Mouse (Mus musculus) kidney, postnatal 4 days (tissue): Measurements from ENCODE around the gene Mapk8ip1.
A peak's percentile ranks its signal among the peaks of the same experiment; 100 is the strongest.
"Not testable (repeated sequence)": the region's sequence is repeated elsewhere in the genome, so short reads cannot be mapped to it uniquely, and the experiment has no call there.

Source experiments
- DNase-seq, 2 experiments: peaks; one replicate each; pipeline ENCODE4 v3.0.0; 2021; ENCODE audit warnings: mixed read lengths in 2 of 2

The Mapk8ip1 gene

DNA sequence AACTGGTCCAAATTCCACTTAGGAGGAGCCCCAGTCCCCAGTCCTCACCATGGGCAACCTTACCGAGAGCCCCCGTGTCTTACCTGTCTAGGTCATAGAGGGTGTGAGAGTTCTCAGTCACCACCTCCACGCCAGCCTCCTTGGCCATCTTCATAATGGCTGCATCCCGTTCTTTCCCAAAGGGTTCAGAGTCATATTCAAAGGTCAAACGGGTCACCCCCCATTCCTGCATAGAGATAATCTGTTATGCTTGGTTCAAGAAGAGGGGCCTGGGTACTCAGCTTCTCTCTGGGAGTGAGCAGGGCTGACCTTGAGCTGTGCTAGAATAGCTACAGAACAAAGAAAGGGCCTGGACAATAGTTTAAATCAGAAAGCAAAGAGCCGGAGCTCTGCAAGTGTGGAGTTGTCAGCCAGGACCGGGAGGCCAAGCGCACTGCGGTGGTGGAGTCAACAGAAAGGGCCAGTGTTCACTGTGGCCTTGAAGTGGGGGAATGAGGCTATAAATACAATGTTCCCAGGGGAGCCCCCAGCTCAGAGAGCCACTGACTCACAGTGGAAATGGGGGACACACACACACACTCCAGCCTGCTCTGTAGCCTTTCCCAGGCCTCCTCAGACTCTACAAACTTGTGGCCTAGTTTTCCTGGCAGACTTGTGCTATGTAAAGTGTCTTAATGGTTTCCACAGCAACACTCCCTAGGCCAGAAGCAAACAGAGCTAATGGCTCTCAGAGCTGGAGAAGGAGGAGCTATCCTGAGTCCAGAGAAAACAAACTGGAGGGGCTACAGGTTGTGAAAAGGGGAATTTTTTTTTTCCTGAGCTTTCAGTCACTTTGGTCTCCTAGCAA is 23.6 kb upstream of the Mapk8ip1 start:
- DNase-seq: peak; percentile 23 to 43

DNA sequence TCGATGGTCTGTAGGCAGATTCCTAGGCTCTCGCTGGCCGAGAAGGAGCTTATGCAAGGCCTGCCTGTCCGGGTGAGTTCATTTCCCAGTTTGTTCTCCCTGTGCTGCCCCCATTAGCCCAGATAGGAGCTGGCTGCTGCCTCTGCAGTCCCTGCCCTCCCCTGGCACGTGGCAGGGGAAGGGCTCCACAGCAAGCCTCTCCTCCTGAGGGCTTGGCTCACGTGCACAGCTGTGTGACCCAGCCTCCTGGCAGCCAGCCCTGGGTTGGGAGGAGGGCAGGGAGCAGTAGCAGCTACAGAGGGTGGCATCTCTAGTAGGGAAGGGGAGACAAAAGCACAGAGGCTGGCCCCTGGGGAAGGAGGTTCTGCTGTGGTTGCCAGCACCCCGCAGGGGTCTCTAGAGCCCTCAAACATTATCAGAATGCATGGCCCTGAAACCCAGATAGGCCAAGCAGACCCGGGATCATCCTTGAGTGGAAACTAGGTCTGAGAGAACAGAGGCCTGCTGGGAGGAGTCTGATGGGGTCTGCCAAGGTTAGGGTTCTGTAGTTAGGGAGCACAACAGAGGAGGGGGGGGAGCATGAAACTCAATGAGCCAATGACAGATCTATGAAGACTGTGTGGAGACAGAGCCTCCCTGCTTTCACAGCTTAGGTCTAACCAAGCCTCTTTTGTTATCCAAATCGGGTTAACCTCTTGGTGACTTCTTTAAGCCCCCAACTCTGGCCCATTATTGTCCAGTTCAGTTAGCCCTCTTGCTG is 22.8 kb upstream of the Mapk8ip1 start:
- DNase-seq: peak; percentile 80 to 85

DNA sequence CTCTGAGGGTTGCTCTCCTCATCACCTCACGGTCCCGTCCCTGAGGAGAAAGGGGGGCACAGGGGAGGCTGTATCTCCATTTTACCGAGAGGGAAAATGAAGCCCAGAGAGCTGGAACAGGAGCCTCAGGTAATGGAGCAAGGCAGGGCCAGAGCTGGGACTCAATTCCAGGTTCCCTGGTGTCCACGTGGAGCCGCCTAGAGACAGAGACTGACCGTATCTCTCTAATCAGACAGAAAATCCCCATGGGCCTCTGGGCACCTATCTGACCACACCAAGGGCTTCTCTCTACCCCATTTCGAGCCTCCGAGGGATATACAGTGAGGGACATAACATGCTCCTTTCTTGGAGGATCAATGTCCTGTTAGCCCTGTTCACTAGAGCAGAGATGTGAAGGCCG is 22.1 kb upstream of the Mapk8ip1 start:
- no peak for DNase-seq

DNA sequence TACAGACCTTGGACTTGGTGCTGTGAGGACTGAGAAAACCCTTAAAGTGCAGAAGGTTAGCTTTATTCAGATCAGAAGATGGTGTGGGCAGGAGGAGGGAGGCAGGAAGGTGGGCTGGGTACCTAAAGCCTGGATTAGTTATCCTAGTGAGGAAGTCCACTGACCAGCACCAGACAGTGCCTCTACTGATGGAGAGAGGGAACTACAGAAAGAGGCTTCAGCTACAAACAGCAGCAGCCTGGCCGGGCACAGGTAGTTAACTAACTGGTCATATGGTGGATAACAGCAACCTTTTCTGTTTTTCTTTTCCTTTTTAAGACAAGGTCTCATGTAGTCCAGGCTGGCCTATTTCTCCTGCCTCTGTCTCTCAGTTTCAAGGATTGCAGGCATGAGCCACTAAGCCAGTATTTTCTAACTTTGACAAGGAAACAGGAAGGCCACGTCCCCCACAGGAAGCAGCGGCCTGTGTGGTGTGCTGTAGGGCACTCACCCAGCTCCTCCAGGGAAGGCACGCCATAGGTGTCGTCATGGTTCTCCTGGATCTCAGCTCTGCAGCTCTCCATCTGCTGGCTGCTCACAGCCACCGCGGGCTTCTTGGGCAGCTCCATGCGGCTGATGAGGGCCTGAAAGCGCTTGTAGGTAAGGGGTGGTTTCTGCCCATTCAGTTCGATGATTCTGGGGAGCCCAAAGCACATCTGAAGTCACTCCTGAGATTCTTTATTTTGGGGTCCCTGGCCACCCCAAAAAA is 21.5 kb upstream of the Mapk8ip1 start:
- DNase-seq: peak; percentile 28 to 50

DNA sequence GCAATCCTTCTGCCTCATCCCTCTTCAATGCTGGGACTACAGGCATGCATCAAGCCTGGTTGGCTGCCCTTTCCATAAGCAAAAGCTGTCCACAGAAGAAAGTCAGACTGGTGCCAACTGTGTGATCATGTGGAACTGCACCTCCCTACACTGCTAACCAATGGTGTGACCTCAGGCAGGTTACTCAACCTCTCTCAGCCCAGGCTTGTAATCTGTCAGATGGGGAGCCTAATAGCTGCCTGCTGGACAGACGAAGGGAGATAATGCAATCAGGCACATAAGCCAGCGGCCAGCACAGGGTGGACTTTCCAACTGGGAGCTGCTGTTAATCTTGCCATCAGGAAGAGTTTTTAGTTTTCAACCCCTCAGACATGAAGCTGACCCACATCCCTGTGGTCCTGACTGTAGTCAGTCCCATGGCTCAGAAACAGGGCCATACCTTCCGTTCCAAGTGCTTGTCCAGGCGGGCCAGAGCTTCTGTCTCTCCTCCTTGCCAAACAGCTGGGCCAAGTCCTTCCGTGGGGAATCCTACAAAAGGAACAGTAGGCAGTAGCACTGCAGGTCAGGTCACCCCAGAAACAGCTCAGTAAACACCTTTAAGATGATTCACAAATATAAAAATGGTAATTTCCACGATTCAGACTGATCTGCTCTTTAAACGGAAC is 20.8 kb upstream of the Mapk8ip1 start:
- no peak for DNase-seq

DNA sequence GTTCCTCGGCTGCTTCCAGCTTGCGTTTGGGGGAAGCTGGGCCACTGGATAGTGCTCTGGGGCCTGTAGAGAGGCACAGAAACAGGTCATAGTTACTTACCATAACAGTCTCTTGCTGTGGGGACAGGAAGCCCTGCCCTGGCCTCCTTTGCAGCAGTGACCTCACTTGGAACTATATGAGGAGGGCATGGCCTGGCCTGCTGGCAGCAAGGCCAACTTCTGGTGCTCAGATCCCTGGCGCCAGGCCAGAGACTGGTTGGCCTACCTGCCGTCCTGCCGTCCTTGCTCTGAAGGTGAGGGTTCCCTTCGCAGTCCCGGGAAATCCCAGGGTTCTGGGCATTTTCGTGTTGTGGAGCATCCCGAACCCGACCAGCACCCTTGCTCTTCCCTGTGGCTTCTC is 10.6 kb upstream of the Mapk8ip1 start:
- no peak for DNase-seq

DNA sequence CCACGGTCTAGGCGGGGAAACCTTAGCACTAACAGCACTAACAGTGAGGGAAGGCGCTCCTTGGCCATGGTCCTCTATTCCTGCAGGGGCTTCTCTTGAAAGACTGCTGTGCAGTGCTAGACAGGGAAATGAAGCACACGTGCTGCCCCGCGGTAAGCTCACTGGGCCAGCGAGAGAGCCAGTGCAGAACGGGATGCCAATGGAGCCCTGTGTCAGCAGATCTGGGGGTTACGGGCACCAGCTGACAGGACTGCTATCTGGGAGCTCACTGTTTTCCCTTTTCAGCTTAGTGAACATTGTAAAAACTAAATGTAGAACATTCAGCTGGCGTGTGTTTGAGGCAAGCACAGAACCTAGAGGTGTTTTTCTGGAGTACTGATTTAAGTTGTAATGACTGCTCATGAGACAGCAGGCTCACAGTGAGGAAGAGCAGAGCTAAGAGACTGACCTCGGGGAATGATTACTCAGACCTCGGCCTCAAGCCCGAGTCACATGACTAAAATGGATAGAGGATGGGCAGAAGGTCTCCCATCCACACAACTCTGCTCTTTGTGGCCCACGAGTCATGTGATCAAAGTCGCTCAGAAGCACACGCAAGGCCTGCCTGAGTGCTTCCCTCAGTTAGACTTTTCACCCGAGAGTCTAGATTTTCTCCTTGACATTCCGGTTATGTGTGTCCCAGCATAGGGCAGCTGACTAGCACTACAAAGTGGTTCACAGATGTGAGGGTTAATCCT is 7.4 kb upstream of the Mapk8ip1 start:
- DNase-seq: no peak

DNA sequence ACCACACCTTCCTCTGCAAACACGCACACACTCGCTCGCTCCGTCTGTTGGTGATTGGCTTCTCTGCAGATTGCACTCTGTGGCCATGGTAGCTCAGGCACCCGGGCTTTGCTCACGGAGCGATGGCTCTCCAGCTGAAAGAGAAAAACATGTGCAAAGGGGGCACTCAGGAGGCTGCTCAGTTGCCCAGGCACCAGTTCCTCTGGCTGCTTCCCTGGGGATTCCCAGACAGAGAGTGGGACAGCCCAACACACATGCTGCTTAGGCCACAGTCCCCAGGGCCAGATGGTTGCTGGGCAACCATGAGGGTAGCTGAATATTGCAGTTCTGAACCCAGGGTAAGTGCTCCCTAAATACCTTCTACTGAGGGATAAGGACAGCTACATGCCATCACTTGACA is 4.6 kb upstream of the Mapk8ip1 start:
- DNase-seq: no peak

DNA sequence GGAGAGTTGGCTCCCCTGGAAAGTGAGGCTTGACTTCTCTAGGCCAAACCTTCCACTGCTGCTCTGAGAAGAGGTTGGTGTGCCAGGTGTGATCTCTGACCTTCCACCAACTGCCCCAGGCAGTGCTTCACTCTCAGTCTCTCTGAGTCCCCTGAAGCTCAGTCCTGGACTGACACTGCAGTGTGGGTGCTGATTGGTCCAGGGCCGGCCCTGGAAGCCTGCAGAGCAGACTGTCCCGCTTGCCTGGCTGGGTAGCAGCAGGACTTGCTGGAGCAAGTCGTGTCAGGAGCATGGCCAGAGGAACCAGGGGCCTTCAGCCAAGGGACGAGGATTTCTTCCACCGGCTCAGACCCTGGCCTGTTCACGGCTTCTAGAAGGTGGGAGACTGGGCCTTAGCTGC is 3.7 kb upstream of the Mapk8ip1 start:
- DNase-seq: no peak

DNA sequence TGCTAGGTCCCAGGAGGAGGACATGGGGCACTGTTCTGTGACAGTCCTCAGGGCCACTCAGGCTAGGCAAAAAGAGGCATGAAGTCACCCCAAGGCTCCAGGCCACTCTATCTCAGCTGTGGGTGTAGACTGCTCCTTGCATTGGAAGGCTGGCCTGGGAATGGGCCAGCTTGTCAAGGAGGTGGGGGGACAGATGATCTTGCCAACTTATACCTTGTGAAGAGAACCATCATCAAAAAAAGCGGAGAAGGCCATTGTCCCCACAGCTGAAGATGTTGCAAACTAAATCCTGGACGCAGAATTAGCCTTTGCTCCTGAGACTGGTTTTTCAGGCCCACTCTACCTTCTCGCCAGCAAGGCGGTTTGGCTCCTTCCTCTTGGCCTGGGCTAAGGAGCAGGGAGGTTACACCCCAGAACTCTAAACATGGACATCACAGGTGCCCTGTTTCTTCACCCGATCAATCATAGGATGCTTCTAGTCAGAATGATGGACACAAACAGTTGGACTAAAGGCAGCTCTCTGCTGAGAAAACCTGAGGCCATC is 2.8 kb upstream of the Mapk8ip1 start:
- no peak for DNase-seq

DNA sequence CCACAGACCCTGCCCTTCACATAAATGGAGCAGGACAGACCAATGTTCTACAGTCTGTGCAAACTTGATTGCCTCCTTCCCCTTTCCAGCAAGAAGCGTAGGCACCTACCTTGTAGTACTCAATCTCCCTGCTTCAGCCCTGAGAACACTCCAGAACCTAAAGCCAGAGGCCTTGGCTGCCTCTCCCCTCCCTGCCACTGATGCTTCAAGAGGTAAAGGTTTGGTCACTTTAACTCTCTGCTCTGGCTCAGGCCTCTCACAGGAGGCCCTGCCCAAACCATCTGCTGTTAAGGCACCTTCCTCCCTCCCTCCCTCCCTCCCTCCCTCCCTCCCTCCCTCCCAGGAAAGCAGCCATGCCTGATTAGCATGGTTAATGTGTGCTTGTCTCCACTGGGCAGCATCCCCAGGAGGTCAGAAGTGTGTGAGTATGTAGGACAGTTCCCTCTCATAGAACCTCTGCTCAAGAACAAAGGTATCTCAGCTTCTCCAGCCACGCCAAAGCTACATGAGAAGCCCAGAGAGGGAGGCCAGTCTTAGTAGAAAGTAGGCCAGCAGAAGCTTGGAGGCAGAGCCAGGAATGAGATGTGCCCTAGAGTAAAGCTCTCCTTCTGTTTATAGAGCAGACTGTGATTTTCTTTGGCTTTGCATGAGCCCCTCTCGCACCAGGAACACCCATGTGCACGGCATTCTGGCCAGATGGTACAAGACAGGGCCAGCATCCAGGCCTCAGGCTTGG is 1.7 kb upstream of the Mapk8ip1 start:
- DNase-seq: no peak

DNA sequence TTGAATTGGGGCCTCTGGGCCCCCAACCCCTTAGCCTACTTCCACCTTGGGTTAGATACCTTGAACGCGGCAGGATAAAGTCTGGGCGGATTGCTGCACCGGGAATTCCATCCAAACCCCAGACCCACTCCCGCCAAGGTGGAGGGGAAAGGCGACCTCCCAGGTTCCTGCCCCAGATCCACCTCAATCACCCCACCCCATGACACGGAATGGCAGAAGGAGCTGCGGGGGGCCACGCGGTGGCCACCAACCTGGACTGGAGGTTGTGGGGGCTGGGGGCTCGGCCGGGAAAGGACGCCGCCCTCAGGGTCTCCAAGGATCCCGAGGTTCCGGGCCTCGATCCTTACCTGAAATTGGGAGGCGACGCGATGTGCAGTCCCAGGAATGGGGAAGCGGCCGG is 381 bp downstream of the Mapk8ip1 start:
- no peak for DNase-seq

DNA sequence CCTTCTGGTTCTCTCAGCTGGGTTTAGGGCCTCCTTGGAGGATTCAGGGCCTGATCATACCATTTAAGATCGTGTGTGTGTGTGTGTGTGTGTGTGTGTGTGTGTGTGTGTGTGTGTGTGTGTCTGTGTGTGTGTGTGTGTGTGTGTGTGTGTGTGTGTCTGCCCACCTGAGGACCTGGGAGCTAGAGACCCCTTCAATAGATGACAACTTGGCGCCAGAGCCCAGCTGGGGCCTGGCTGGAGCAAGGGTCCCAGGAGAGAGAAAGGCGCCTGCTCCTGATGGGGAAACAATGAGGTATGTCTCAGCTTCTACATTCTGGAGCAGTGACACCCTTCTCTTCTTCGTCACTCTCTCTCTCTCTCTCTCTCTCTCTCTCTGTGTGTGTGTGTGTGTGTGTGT is 1.2 kb downstream of the Mapk8ip1 start:
- not testable (repeated sequence) for DNase-seq

DNA sequence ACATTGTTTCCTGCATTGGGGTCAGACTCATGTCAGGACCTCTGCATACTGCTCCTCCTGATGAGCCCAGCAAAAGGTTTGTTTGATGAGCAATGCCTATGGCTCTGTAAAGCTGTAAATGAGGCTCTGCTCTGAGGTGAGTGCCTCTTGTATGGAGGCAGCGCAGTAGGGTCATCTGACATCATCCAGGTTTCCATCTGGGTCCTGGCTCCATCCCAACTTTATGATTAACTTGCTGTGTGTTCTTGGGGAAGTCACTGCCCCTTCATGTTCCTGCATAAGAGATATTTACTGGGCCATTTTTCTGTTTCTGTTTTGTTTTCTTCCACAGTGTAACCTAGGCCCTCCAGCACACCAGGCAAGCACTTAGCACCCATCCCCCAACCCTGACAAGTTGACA is 3.6 kb downstream of the Mapk8ip1 start:
- DNase-seq: no peak

DNA sequence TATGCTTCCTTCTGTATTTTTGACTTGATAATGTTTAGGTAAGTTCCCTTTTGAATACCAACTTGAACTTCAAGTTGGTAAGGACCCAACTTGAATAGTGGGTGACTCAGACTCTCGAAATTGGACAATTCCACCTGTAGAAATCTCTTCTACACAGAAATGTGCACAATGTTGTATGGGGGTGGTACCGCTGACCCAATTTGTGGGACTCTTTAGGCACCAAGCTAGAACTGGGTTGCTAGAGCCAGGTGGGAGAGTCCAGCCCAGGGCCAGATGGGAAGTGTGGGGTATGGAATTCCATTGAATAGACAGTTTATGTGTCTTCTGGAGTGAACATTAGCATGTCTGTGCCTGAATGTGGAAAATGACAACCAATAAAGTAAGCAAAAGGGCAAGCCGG is 5.5 kb downstream of the Mapk8ip1 start:
- DNase-seq: no peak

DNA sequence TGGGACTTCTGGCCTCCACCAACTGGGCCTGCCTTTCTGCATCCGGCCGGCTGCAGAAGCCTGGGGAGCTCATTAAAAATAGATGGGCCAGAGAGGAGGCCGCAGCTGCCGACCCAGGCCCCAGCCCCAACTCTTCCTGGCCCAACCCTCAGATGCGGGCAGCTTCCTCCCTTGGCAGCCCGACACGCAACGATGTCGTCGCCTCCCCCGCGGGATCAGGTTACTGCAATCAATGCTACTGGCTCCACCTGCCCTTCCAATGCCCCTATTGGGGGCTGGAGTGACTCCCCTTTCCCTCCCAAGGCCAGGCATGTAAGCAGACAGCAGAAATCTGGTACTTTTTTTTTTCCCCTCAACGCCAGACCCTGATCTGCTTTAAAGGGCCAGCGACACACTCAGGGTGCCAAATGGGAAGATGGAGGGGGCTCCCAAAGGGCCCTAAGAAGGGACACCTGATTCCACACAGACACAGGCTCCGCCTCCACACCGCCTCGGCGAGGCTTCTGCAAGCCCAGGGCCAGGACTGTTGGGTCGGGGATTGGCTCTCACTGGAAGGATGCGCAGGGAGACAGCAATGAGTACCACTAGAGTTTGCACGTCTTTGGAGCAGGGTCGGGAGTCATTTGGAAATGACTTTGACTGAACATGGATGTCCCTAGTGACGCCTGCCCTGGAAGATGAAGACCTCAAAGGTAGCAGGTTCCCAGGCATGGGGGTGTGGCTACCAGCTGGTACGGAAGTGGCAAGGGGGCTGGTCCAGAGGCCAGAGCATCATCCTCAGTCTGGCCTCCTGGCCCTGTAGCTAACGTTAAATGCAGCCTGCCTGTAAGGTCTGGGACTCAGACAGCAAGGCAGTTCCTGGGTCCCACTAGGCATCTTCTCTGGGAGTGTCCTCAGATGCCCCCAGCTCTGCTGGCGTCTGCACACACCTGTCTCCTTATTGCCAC is 8.5 kb downstream of the Mapk8ip1 start:
- DNase-seq: peak; percentile 75 to 82

DNA sequence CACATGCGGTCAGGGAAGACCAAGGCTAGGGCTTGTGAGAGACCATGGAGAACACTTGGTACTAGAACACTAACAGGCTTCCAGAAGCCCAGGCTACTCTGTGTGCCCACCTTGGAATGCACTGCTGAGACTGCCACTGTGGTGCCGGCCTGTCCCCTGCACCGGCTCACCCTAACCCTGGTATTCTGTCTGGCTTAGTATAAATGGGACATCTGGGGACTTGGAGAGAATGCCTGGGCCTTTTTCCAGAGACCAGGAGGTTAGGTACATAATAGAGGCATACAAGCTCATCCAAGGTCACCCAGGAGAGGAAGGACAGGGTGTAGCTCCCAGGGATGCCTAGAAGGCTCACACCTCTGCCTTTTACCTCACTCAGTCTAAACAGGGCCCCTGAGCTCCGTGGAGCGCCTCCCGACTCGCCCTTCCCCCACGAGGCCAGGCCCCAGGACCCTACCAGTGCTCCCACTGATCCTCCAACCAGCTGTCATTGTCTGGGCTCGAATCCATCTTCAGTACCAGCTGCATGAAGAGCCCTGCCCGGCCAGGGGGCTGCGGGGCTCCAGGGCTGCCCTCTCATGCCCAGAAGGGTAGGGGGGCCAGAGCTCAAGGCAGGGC is 9.3 kb downstream of the Mapk8ip1 start:
- peak; percentile 24 to 29 for DNase-seq

DNA sequence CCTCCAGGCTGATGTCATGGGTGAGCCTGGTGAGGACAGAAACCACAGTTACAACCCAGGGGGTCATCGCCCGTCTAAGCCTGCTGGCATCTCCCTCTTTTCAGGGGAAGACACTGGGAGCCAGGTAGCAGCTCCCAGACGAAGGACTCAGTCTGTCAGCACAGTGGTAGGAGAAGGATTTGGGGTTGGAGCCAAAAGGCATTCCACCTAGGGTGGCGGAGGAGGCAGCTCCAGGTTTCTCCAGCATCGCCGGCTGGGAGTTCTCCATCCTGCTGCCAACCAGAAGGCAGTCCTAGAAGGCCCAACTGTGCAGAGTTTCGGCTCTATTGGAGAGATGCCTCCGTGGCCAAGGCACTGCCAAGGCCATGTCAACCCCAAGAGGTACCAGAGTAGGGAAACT is 9.9 kb downstream of the Mapk8ip1 start:
- no peak for DNase-seq

DNA sequence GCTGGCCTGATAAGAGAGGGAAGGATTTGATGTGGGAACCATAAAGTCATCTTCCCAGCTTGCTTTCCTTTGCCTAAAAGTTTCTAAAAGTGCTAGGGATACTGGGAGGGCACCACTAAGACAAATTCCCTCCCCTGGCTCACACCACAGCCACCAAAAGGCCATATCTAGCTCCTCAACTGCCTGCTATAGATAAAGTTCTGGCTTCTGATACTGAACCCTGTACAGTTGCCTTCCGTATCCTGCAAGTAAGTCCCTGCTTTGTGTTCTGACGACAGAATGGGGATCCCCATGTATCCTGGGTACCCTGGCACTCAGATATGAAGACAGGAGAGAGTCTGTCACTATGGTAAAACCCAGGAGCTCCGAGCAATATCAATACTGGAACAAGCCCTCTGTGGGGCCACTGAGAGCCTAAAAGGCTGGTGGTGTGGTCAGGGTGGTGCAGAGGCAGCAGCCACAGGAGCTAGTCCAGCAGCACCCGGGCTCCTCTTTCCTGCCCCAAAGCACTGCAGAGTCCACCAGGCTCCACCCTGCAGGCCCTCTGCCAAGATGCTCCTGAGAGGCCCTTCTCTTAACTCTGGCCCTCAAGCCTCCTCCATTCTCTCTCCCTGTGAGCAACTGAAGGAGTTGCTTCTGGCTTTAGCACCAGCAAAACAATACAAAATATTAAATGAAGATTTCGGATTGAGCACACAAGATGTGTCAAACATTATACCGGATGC is 10.7 kb downstream of the Mapk8ip1 start:
- DNase-seq: no peak
